Comparison of ENCODE assay signal across 22 mouse cellular contexts in the genomic region with DNA sequence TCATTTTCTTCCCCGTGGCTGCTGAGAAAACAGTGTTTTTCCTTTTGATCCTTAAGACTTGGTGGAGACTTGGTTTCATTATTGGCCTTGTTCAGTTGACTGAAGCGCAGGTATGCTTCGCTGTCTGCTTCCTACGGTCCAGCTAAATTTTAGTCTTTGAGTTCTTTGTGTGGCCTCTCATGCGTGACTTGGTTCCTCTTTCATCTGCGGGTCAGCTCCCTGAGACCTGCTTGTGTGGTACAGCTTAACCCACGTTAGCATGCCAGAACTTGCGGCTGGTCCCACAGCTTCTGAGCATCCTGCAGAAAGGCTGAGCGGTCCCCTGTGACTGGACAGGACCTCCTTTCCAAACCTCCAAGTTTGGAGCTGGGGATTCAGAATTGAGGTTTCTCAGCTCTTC. TPM values are rescaled to one million over a fixed set of nuclear protein-coding genes. Genes with fewer than 3 reads are reported as not detected.
A peak's percentile ranks its signal among the peaks of the same experiment; 100 is the strongest.
DNase-seq lines count a peak whose midpoint lies in the region; ATAC-seq and TF ChIP-seq lines count a peak whose summit lies in the region.
"Had no signal": no experiment of that assay in that cellular context is flagged by ENCODE, and none has a peak within 500 bp of the region (broad histone marks: within the 10 kb centered on the region; RNA-seq: fewer than 3 reads in every experiment).

No protein-coding gene starts in this region.

- WGBS in kidney, embryonic 14.5 days, result 55% methylated on average over 9 of the region's 9 CpGs
- WGBS in kidney, adult 2 months, result 29% methylated on average over 9 of the region's 9 CpGs
- WGBS in spleen, adult 2 months, result 57% methylated on average over 9 of the region's 9 CpGs
- WGBS in hindbrain, embryonic 13.5 days, result 72% methylated on average over 9 of the region's 9 CpGs

- ATAC-seq in kidney, embryonic 14.5 days (ENCODE audit: low FRiP score, low TSS enrichment), result no peak
- ATAC-seq in hindbrain, embryonic 13.5 days (ENCODE audit: low FRiP score), result no peak
- ATAC-seq: activated CD4-positive, CD25-positive, alpha-beta regulatory T cell, adult 4 months; CD4-positive, CD25-positive, alpha-beta regulatory T cell, adult 4 months; midbrain, embryonic 16.5 days had no signal

- no peak overlapping the region for H3K4me2 ChIP-seq in kidney, embryonic 14.5 days (replicated peaks; ENCODE audit: low read depth, low read length)
- no peak overlapping the region for H3K4me2 ChIP-seq in hindbrain, embryonic 13.5 days
- H3K4me2 ChIP-seq: heart, embryonic 15.5 days; hindbrain, embryonic 15.5 days; limb, embryonic 15.5 days; lung, embryonic 14.5 days had no signal

- H3K27ac ChIP-seq in kidney, embryonic 14.5 days (ENCODE audit: low read depth, low read length), result no peak overlapping the region
- no peak overlapping the region for H3K27ac ChIP-seq in kidney, adult 2 months (ENCODE audit: insufficient read depth, low read depth, low read length)
- peak overlapping the region; percentile 42; the same call in 1 of the 2 replicates for H3K27ac ChIP-seq in spleen, adult 2 months (ENCODE audit: insufficient read depth, low read length)
- H3K27ac ChIP-seq in hindbrain, embryonic 13.5 days, result no peak overlapping the region
- H3K27ac ChIP-seq: heart, embryonic 15.5 days; hindbrain, embryonic 15.5 days; limb, embryonic 15.5 days; liver, embryonic 14.5 days had no signal

- no peaks in the 10 kb centered on the region; the same call in 1 of the 2 replicates for H3K36me3 ChIP-seq in kidney, embryonic 14.5 days (ENCODE audit: control insufficient read depth, insufficient read depth, low read length)
- H3K36me3 ChIP-seq in kidney, adult 2 months (ENCODE audit: control insufficient read depth, insufficient read depth, low read length), result no peaks in the 10 kb centered on the region
- no peaks in the 10 kb centered on the region for H3K36me3 ChIP-seq in spleen, adult 2 months (ENCODE audit: control insufficient read depth, insufficient read depth, low read length)
- 0 out of 2 replicates have a peak, but pooled peaks cover 2% of the 10 kb centered on the region for H3K36me3 ChIP-seq in hindbrain, embryonic 13.5 days
- H3K36me3 ChIP-seq: heart, embryonic 15.5 days; hindbrain, embryonic 15.5 days; limb, embryonic 15.5 days had no signal

- no peaks in the 10 kb centered on the region for H3K4me1 ChIP-seq in kidney, embryonic 14.5 days (ENCODE audit: control insufficient read depth, insufficient read depth, low read length)
- no peaks in the 10 kb centered on the region for H3K4me1 ChIP-seq in kidney, adult 2 months (ENCODE audit: control insufficient read depth, insufficient read depth, low read length)
- peaks cover 2% of the 10 kb centered on the region; the same call in 1 of the 2 replicates for H3K4me1 ChIP-seq in spleen, adult 2 months (ENCODE audit: control insufficient read depth, insufficient read depth, insufficient read length)
- H3K4me1 ChIP-seq in hindbrain, embryonic 13.5 days (replicated peaks), result no peaks in the 10 kb centered on the region
- H3K4me1 ChIP-seq: heart, embryonic 15.5 days; hindbrain, embryonic 15.5 days; limb, embryonic 15.5 days had no signal

- TF ChIP-seq POLR2A in kidney, adult 2 months (IDR thresholded peaks at IDR 0.05; ENCODE audit: low read depth, low read length), result no peak
- no peak for TF ChIP-seq POLR2A in spleen, adult 2 months (IDR thresholded peaks at IDR 0.05; ENCODE audit: low read depth, low read length)

- H3K4me3 ChIP-seq in kidney, embryonic 14.5 days (ENCODE audit: low read length), result no peak overlapping the region
- no peak overlapping the region for H3K4me3 ChIP-seq in kidney, adult 2 months (ENCODE audit: insufficient read depth, low read depth, low read length)
- no peak overlapping the region for H3K4me3 ChIP-seq in spleen, adult 2 months (ENCODE audit: extremely low read depth, insufficient read depth, insufficient read length)
- H3K4me3 ChIP-seq in hindbrain, embryonic 13.5 days, result no peak overlapping the region
- H3K4me3 ChIP-seq: heart, embryonic 15.5 days; hindbrain, embryonic 15.5 days; limb, embryonic 15.5 days had no signal

- no peaks in the 10 kb centered on the region for H3K27me3 ChIP-seq in kidney, embryonic 14.5 days (ENCODE audit: control insufficient read depth, insufficient read depth, low read length)
- no peaks in the 10 kb centered on the region for H3K27me3 ChIP-seq in kidney, adult 2 months (replicated peaks; ENCODE audit: control insufficient read depth, insufficient read depth, low read length)
- no peaks in the 10 kb centered on the region for H3K27me3 ChIP-seq in spleen, adult 2 months (ENCODE audit: control insufficient read depth, insufficient read depth, low read length)
- no peaks in the 10 kb centered on the region for H3K27me3 ChIP-seq in hindbrain, embryonic 13.5 days
- H3K27me3 ChIP-seq: heart, embryonic 15.5 days; hindbrain, embryonic 15.5 days; limb, embryonic 15.5 days had no signal

- H3K9ac ChIP-seq in kidney, embryonic 14.5 days (ENCODE audit: low read depth, low read length), result no peak overlapping the region
- no peak overlapping the region for H3K9ac ChIP-seq in hindbrain, embryonic 13.5 days
- H3K9ac ChIP-seq: heart, embryonic 15.5 days; hindbrain, embryonic 15.5 days; limb, embryonic 15.5 days; liver, embryonic 14.5 days; lung, embryonic 14.5 days had no signal

- TF ChIP-seq CTCF in kidney, adult 2 months (conservative IDR thresholded peaks at IDR 0.05; ENCODE audit: insufficient read depth, insufficient read length, low read depth, low read length), result no peak
- no peak for TF ChIP-seq CTCF in spleen, adult 2 months (IDR thresholded peaks at IDR 0.05; ENCODE audit: extremely low read depth, insufficient read depth, insufficient read length, insufficient replicate concordance)

- peak; percentile 36 for DNase-seq in kidney, adult 11 months
- DNase-seq in kidney, adult 2 months, result peak; percentile 60
- peak; percentile 23 for DNase-seq in kidney, postnatal 10 days
- peak; percentile 18 to 52 for DNase-seq in spleen, adult 2 months (ENCODE audit: low read depth in 1 of 2, low spot score in 2 of 2)
- DNase-seq in urinary bladder, postnatal 14 days (ENCODE audit: low spot score), result no peak
- no peak for DNase-seq in left cerebral cortex, adult 9 months (ENCODE audit: low spot score in 2 of 2)
- DNase-seq: adrenal gland, adult 8-10 months; cerebellum, adult 18-20 months; cerebellum, postnatal 14 days; heart, postnatal 36 days; left cerebral cortex, postnatal 4 days; lung, embryonic 14.5 days; thymus, postnatal 25 days had no signal

- no peaks in the 10 kb centered on the region for H3K9me3 ChIP-seq in kidney, embryonic 14.5 days (ENCODE audit: control insufficient read depth, low read length)
- H3K9me3 ChIP-seq in hindbrain, embryonic 13.5 days, result no peaks in the 10 kb centered on the region
- H3K9me3 ChIP-seq: heart, embryonic 15.5 days; hindbrain, embryonic 15.5 days; limb, embryonic 15.5 days had no signal

RNA-seq across cellular contexts. Expression of gene Phf6, which starts 14.7 kb away (rescaled TPM):
- 43.1 and 60.8 TPM in 2 replicates for polyA plus RNA-seq in kidney, embryonic 14.5 days (2014; fragmentation: Nextera tagmentation; extraction: Ambion mirVana)
- 1.4 and 2.4 TPM in 2 replicates for polyA plus RNA-seq in kidney, adult 2 months (2012; rRNA removed)
- 1.4 and 1.5 TPM in 2 replicates for polyA plus RNA-seq in spleen, adult 2 months (2012; rRNA removed)
- 75.4 and 77.8 TPM in 2 replicates for polyA plus RNA-seq in hindbrain, embryonic 13.5 days (2015; fragmentation: Nextera tagmentation; extraction: Ambion mirVana)

Comparison
In these comparisons a context has a peak if more than half of its experiments do, and no peak if none do; other contexts are left out.
1. RNA of gene Phf6, which starts 14.7 kb away (polyA plus RNA-seq): 75.4 to 77.8 TPM in hindbrain, embryonic 13.5 days and 43.1 to 60.8 TPM in kidney, embryonic 14.5 days; 1.4 to 2.4 TPM in kidney, adult 2 months and 1.4 to 1.5 TPM in spleen, adult 2 months; every median in the first group is over 10 times any median in the second.
2. DNase-seq: peak in kidney, adult 11 months (single experiment), kidney, adult 2 months (single experiment), kidney, postnatal 10 days (single experiment) and spleen, adult 2 months (2 of 2); none in urinary bladder, postnatal 14 days (single experiment) and left cerebral cortex, adult 9 months (0 of 2).